Mouse (Mus musculus): ENCODE measurements around the gene Ift81. TPM values are rescaled to one million over a fixed set of nuclear protein-coding genes. Genes with fewer than 3 reads are reported as not detected.

Ift81 gene
- 36.3 and 43.8 TPM in 2 replicates for total RNA-seq (2014; rRNA removed; ENCODE audit: low replicate concordance)
- polyA plus RNA-seq (2015; fragmentation: Nextera tagmentation; extraction: Ambion mirVana): 50.3 and 51.6 TPM in 2 replicates

GRCm38 (mm10) chr5:122613908-122614732 is at the start of gene Ift81:
Gene Ift81 (minus strand): TSS chr5:122614518.
- Histone ChIP-seq H3K4me2 (ENCODE audit: low read depth, low read length) (peak within 1 kb of the TSS; percentile 93), H3K36me3 (replicated peaks; ENCODE audit: control insufficient read depth, insufficient read depth, low read length) (peaks cover 9% of the 10 kb centered on the region; the same call in 1 of the 2 replicates), H3K9ac (replicated peaks; ENCODE audit: low read depth, low read length) (peak within 1 kb of the TSS; percentile 85), H3K9me3 (replicated peaks; ENCODE audit: control insufficient read depth, low read length) (no peaks in the 10 kb centered on the region), H3K4me3 (ENCODE audit: low read depth, low read length) (peak within 1 kb of the TSS; percentile 86), H3K27me3 (ENCODE audit: control insufficient read depth, insufficient read depth, low read length) (no peaks in the 10 kb centered on the region), H3K4me1 (ENCODE audit: control insufficient read depth, insufficient read depth) (peaks cover 17% of the 10 kb centered on the region; the same call in 1 of the 2 replicates), H3K27ac (ENCODE audit: low read depth) (peak within 1 kb of the TSS; percentile 95)
- DNase-seq (ENCODE audit: low spot score) (peak; percentile 87), ATAC-seq (ENCODE audit: insufficient read depth, low read depth) (peak; percentile 94)
- TF ChIP-seq EP300 (IDR thresholded peaks at IDR 0.05; ENCODE audit: low read depth): no peak
- no peak for TF ChIP-seq CTCF (IDR thresholded peaks at IDR 0.05; ENCODE audit: low read depth)
- 3% methylated on average over 62 of the region's 67 CpGs for WGBS

GRCm38 (mm10) chr5:122662501-122662900 is 48.2 kb upstream of the Ift81 start:
- ATAC-seq (ENCODE audit: insufficient read depth, low read depth) (no peak), DNase-seq (ENCODE audit: low spot score) (no peak)
- no peaks in the 10 kb centered on the region for H3K9me3 ChIP-seq (replicated peaks; ENCODE audit: control insufficient read depth, low read length)
- H3K4me3 ChIP-seq (ENCODE audit: low read depth, low read length): no peak overlapping the region
- no peak overlapping the region for H3K4me2 ChIP-seq (ENCODE audit: low read depth, low read length)
- H3K27me3 ChIP-seq (ENCODE audit: control insufficient read depth, insufficient read depth, low read length): no peaks in the 10 kb centered on the region
- no peak overlapping the region for H3K27ac ChIP-seq (ENCODE audit: low read depth)
- TF ChIP-seq EP300 (IDR thresholded peaks at IDR 0.05; ENCODE audit: low read depth) (no peak), CTCF (IDR thresholded peaks at IDR 0.05; ENCODE audit: low read depth) (no peak)
- whole genome bisulfite sequencing: 92% methylated on average over 6 of the region's 6 CpGs
- no peak overlapping the region for H3K9ac ChIP-seq (replicated peaks; ENCODE audit: low read depth, low read length)
- no peaks in the 10 kb centered on the region for H3K4me1 ChIP-seq (ENCODE audit: control insufficient read depth, insufficient read depth)
- H3K36me3 ChIP-seq (replicated peaks; ENCODE audit: control insufficient read depth, insufficient read depth, low read length): no peaks in the 10 kb centered on the region

- WGBS: 88% methylated on average over 12 of the region's 12 CpGs
- no peaks in the 10 kb centered on the region for H3K27me3 ChIP-seq (ENCODE audit: control insufficient read depth, insufficient read depth, low read length)
- no peak overlapping the region for H3K4me2 ChIP-seq (ENCODE audit: low read depth, low read length)
Observed at GRCm38 (mm10) chr5:122656808-122657207, 42.5 kb upstream of the Ift81 start.

GRCm38 (mm10) chr5:122654268-122654573 is 39.9 kb upstream of the Ift81 start:
- H3K9me3 ChIP-seq (replicated peaks; ENCODE audit: control insufficient read depth, low read length): no peaks in the 10 kb centered on the region
- no peak overlapping the region for H3K4me3 ChIP-seq (ENCODE audit: low read depth, low read length)
- no peak for ATAC-seq (ENCODE audit: insufficient read depth, low read depth)
- H3K9ac ChIP-seq (replicated peaks; ENCODE audit: low read depth, low read length): no peak overlapping the region
- peaks cover 15% of the 10 kb centered on the region for H3K4me1 ChIP-seq (ENCODE audit: control insufficient read depth, insufficient read depth)
- TF ChIP-seq EP300 (IDR thresholded peaks at IDR 0.05; ENCODE audit: low read depth): no peak
- no peaks in the 10 kb centered on the region for H3K36me3 ChIP-seq (replicated peaks; ENCODE audit: control insufficient read depth, insufficient read depth, low read length)
- WGBS: 67% methylated on average over 5 of the region's 5 CpGs
- no peak overlapping the region for H3K27ac ChIP-seq (ENCODE audit: low read depth)
- DNase-seq (ENCODE audit: low spot score): no peak
- no peaks in the 10 kb centered on the region for H3K27me3 ChIP-seq (ENCODE audit: control insufficient read depth, insufficient read depth, low read length)
- H3K4me2 ChIP-seq (ENCODE audit: low read depth, low read length): no peak overlapping the region

More at GRCm38 (mm10) chr5:122656808-122657207, 42.5 kb upstream of the Ift81 start:
- no peak for TF ChIP-seq EP300 (IDR thresholded peaks at IDR 0.05; ENCODE audit: low read depth)
- TF ChIP-seq CTCF (IDR thresholded peaks at IDR 0.05; ENCODE audit: low read depth): no peak
- no peaks in the 10 kb centered on the region for H3K9me3 ChIP-seq (replicated peaks; ENCODE audit: control insufficient read depth, low read length)
- ATAC-seq (ENCODE audit: insufficient read depth, low read depth) (no peak), DNase-seq (ENCODE audit: low spot score) (no peak)
- no peak overlapping the region for H3K27ac ChIP-seq (ENCODE audit: low read depth)
- H3K4me1 ChIP-seq (ENCODE audit: control insufficient read depth, insufficient read depth): peaks cover 15% of the 10 kb centered on the region
- no peak overlapping the region for H3K9ac ChIP-seq (replicated peaks; ENCODE audit: low read depth, low read length)
- H3K4me3 ChIP-seq (ENCODE audit: low read depth, low read length): no peak overlapping the region
- no peaks in the 10 kb centered on the region for H3K36me3 ChIP-seq (replicated peaks; ENCODE audit: control insufficient read depth, insufficient read depth, low read length)

DNA sequence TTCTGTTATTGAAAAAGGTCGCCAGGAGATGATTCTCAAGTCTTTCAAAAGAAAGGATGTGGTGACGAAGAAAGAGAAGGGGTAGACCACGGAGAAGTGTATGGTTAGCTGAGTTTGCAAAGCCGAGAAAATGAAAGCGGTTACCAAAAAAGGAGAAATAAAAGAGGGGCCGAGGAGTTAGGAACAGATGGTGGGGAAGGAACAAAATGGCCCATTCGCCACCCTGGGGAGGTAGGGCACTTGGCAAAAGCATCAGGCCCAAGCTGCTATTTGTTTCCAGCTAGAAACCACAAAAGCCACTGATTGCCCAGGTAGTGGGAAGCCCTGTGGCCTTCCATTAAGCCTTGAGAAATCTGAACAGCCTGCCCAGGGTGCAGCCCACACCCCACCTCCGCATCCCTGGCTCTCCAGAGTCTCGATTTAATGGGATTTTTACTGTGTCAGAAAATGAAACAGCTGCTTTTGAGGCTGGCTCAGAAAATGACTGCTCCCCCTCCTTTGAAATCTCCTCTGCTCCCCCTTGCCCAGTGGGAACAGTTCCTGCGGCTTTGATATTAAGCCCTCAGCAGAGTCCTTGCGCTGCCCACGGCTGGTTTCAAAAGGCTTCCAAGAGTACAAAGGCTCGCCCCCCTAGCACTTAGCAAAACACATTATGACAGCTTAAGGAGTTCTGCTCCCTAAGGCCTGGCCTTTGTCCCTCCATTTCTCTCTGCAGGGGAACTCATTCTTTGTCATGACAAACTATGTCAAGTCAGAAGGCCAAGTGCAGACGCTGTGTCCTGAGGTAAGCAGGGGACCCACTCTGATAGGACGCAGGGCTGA is 39.3 kb upstream of the Ift81 start:
- no peak overlapping the region for H3K9ac ChIP-seq (replicated peaks; ENCODE audit: low read depth, low read length)
- ATAC-seq (ENCODE audit: insufficient read depth, low read depth) (no peak), DNase-seq (ENCODE audit: low spot score) (no peak)
- H3K9me3 ChIP-seq (replicated peaks; ENCODE audit: control insufficient read depth, low read length): no peaks in the 10 kb centered on the region
- H3K4me3 ChIP-seq (ENCODE audit: low read depth, low read length): no peak overlapping the region
- H3K4me2 ChIP-seq (ENCODE audit: low read depth, low read length): peak overlapping the region; percentile 6; the same call in 1 of the 2 replicates
- no peaks in the 10 kb centered on the region for H3K36me3 ChIP-seq (replicated peaks; ENCODE audit: control insufficient read depth, insufficient read depth, low read length)
- no peaks in the 10 kb centered on the region for H3K27me3 ChIP-seq (ENCODE audit: control insufficient read depth, insufficient read depth, low read length)
- H3K27ac ChIP-seq (ENCODE audit: low read depth): peak overlapping the region; percentile 68
- TF ChIP-seq EP300 (IDR thresholded peaks at IDR 0.05; ENCODE audit: low read depth) (no peak), CTCF (IDR thresholded peaks at IDR 0.05; ENCODE audit: low read depth) (no peak)
- WGBS: 67% methylated on average over 15 of the region's 15 CpGs
- peaks cover 15% of the 10 kb centered on the region for H3K4me1 ChIP-seq (ENCODE audit: control insufficient read depth, insufficient read depth)

All from heart, postnatal 0 days (tissue).